Mouse (Mus musculus) liver, embryonic 12.5 days (tissue): ENCODE measurements around the gene Lhx5. TPM values are rescaled to one million over a fixed set of nuclear protein-coding genes. Genes with fewer than 3 reads are reported as not detected.

Experiments
- ATAC-seq: fragments of 200-750 bp; cut with Nextera tagmentation; 2 replicates; pipeline ENCODE4 v1.8.0; 2017; ENCODE audit warnings: moderate number of reproducible peaks, mild to moderate bottlenecking, moderate library complexity
- H3K27ac ChIP-seq: fragments of 300-500 bp; sonication (generic); 2 replicates; pipeline ENCODE4 v1.5.1; 2016; ENCODE audit warnings: mild to moderate bottlenecking
- H3K27me3 ChIP-seq: fragments of 300-500 bp; sonication (generic); replicated peaks from 2 replicates; pipeline ENCODE4 v1.6.1; 2016; ENCODE audit warnings: mild to moderate bottlenecking, moderate library complexity
- H3K36me3 ChIP-seq: fragments of 300-500 bp; sonication (generic); 2 replicates; pipeline ENCODE4 v1.6.1; 2016; ENCODE audit warnings: mild to moderate bottlenecking, moderate library complexity
- H3K4me1 ChIP-seq: fragments of 300-500 bp; sonication (generic); 2 replicates; pipeline ENCODE4 v1.6.1; 2016
- H3K4me2 ChIP-seq: fragments of 300-500 bp; sonication (generic); 2 replicates; pipeline ENCODE4 v1.6.1; 2016; ENCODE audit warnings: mild to moderate bottlenecking, moderate library complexity
- H3K4me3 ChIP-seq: fragments of 300-500 bp; sonication (generic); 2 replicates; pipeline ENCODE4 v1.5.1; 2016; ENCODE audit warnings: mild to moderate bottlenecking, moderate library complexity
- H3K9ac ChIP-seq: fragments of 300-500 bp; sonication (generic); 2 replicates; pipeline ENCODE4 v1.6.1; 2016; ENCODE audit warnings: mild to moderate bottlenecking, moderate library complexity
- H3K9me3 ChIP-seq: fragments of 300-500 bp; sonication (generic); replicated peaks from 2 replicates; pipeline ENCODE4 v1.6.1; 2016; ENCODE audit warnings: mild to moderate bottlenecking, moderate library complexity
- WGBS: fragments of 180-500 bp; shearing (Covaris S2); methylation state at CpG from one replicate; pipeline ENCODE4 v1.1.7; 2016; ENCODE audit not compliant: insufficient replicate concordance; 5-methylcytosine and 5-hydroxymethylcytosine counted together
- polyA plus RNA-seq: library from polyadenylated mRNA; unstranded; fragments of >200 nt; fragmentation: Nextera tagmentation; extraction: Ambion mirVana; gene quantifications from 2 replicates; pipeline ENCODE4 v1.2.1, GENCODE M21; 2016

Gene Lhx5
- polyA plus RNA-seq, 1 experiment from 2014 or later: not detected

- H3K36me3 ChIP-seq: no peaks in the 10 kb centered on the region
- peaks cover 99% of the 10 kb centered on the region for H3K27me3 ChIP-seq
- H3K4me1 ChIP-seq: no peaks in the 10 kb centered on the region
- H3K9ac ChIP-seq: no peak overlapping the region
- 1% methylated on average over 19 of the region's 19 CpGs for WGBS
- H3K9me3 ChIP-seq: no peaks in the 10 kb centered on the region
- no peak overlapping the region for H3K27ac ChIP-seq
- H3K4me3 ChIP-seq: no peak overlapping the region
- ATAC-seq: no peak
- H3K4me2 ChIP-seq: no peak overlapping the region
These were observed 7.5 kb upstream of the Lhx5 start for GRCm38 (mm10) chr5:120424039-120424438.

GRCm38 (mm10) chr5:120424657-120425056 lies 6.8 kb upstream of the Lhx5 start:
- Histone ChIP-seq H3K27me3 (peaks cover 100% of the 10 kb centered on the region), H3K9me3 (no peaks in the 10 kb centered on the region), H3K9ac (no peak overlapping the region), H3K36me3 (no peaks in the 10 kb centered on the region), H3K4me3 (no peak overlapping the region), H3K4me1 (no peaks in the 10 kb centered on the region), H3K4me2 (no peak overlapping the region), H3K27ac (no peak overlapping the region)
- no peak for ATAC-seq
- 5% methylated on average over 11 of the region's 11 CpGs for WGBS

- no peak for ATAC-seq
These were observed 5.8 kb upstream of the Lhx5 start for GRCm38 (mm10) chr5:120425711-120426110.

GRCm38 (mm10) chr5:120426572-120426971 lies 4.9 kb upstream of the Lhx5 start:
- H3K27ac ChIP-seq: no peak overlapping the region
- WGBS: 1% methylated on average over 10 of the region's 10 CpGs
- H3K9ac ChIP-seq: no peak overlapping the region
- ATAC-seq: no peak
- no peaks in the 10 kb centered on the region for H3K9me3 ChIP-seq
- no peak overlapping the region for H3K4me3 ChIP-seq
- H3K4me1 ChIP-seq: no peaks in the 10 kb centered on the region
- no peaks in the 10 kb centered on the region for H3K36me3 ChIP-seq
- H3K4me2 ChIP-seq: no peak overlapping the region
- H3K27me3 ChIP-seq: peaks cover 99% of the 10 kb centered on the region

More at GRCm38 (mm10) chr5:120425711-120426110, 5.8 kb upstream of the Lhx5 start:
- Histone ChIP-seq H3K27ac (no peak overlapping the region), H3K36me3 (no peaks in the 10 kb centered on the region), H3K4me3 (no peak overlapping the region), H3K4me1 (no peaks in the 10 kb centered on the region), H3K4me2 (no peak overlapping the region), H3K27me3 (peaks cover 99% of the 10 kb centered on the region), H3K9ac (no peak overlapping the region), H3K9me3 (no peaks in the 10 kb centered on the region)
- 1% methylated on average over 20 of the region's 20 CpGs for WGBS

GRCm38 (mm10) chr5:120427451-120427938 lies 4.0 kb upstream of the Lhx5 start:
- WGBS: 3% methylated on average over 33 of the region's 33 CpGs
- no peak overlapping the region for H3K4me2 ChIP-seq
- no peak overlapping the region for H3K27ac ChIP-seq
- no peaks in the 10 kb centered on the region for H3K36me3 ChIP-seq
- H3K27me3 ChIP-seq: peaks cover 99% of the 10 kb centered on the region
- no peak overlapping the region for H3K9ac ChIP-seq
- H3K4me3 ChIP-seq: no peak overlapping the region
- ATAC-seq: no peak
- no peaks in the 10 kb centered on the region for H3K9me3 ChIP-seq
- H3K4me1 ChIP-seq: no peaks in the 10 kb centered on the region

- no peak overlapping the region for H3K27ac ChIP-seq
- no peak overlapping the region for H3K4me3 ChIP-seq
- no peaks in the 10 kb centered on the region for H3K4me1 ChIP-seq
- no peak for ATAC-seq
- no peaks in the 10 kb centered on the region for H3K9me3 ChIP-seq
- H3K4me2 ChIP-seq: no peak overlapping the region
- peaks cover 99% of the 10 kb centered on the region for H3K27me3 ChIP-seq
- no peak overlapping the region for H3K9ac ChIP-seq
- WGBS: 5% methylated on average over 21 of the region's 21 CpGs
- no peaks in the 10 kb centered on the region for H3K36me3 ChIP-seq
These were observed 3.2 kb upstream of the Lhx5 start for GRCm38 (mm10) chr5:120428189-120428838.

- H3K4me1 ChIP-seq: no peaks in the 10 kb centered on the region
- H3K36me3 ChIP-seq: no peaks in the 10 kb centered on the region
- WGBS: 9% methylated on average over 6 of the region's 6 CpGs
- H3K4me3 ChIP-seq: no peak overlapping the region
- no peak overlapping the region for H3K4me2 ChIP-seq
- peaks cover 99% of the 10 kb centered on the region for H3K27me3 ChIP-seq
- H3K9me3 ChIP-seq: no peaks in the 10 kb centered on the region
- H3K9ac ChIP-seq: no peak overlapping the region
- no peak for ATAC-seq
- H3K27ac ChIP-seq: no peak overlapping the region
These were observed 2.5 kb upstream of the Lhx5 start for GRCm38 (mm10) chr5:120428990-120429389.

- 6% methylated on average over 6 of the region's 6 CpGs for WGBS
- ATAC-seq: no peak
- Histone ChIP-seq H3K4me1 (no peaks in the 10 kb centered on the region), H3K4me2 (no peak overlapping the region), H3K36me3 (no peaks in the 10 kb centered on the region), H3K9me3 (no peaks in the 10 kb centered on the region), H3K4me3 (no peak overlapping the region), H3K27me3 (peaks cover 99% of the 10 kb centered on the region), H3K9ac (no peak overlapping the region), H3K27ac (no peak overlapping the region)
These were observed 1.8 kb upstream of the Lhx5 start for GRCm38 (mm10) chr5:120429692-120430091.

GRCm38 (mm10) chr5:120431001-120431583 lies 407 bp upstream of the Lhx5 start:
- ATAC-seq: no peak
- Histone ChIP-seq H3K4me2 (no peak overlapping the region), H3K9me3 (no peaks in the 10 kb centered on the region), H3K4me3 (no peak overlapping the region), H3K4me1 (0 out of 2 replicates have a peak, but pooled peaks cover 4% of the 10 kb centered on the region), H3K27me3 (peaks cover 99% of the 10 kb centered on the region), H3K9ac (no peak overlapping the region), H3K27ac (no peak overlapping the region), H3K36me3 (no peaks in the 10 kb centered on the region)
- 4% methylated on average over 30 of the region's 30 CpGs for WGBS

- H3K36me3 ChIP-seq: no peaks in the 10 kb centered on the region
- H3K27ac ChIP-seq: no peak overlapping the region
- H3K9me3 ChIP-seq: no peaks in the 10 kb centered on the region
- 0 out of 2 replicates have a peak, but pooled peaks cover 4% of the 10 kb centered on the region for H3K4me1 ChIP-seq
- no peak for ATAC-seq
- WGBS: 5% methylated on average over 9 of the region's 9 CpGs
- H3K9ac ChIP-seq: no peak overlapping the region
- H3K4me2 ChIP-seq: no peak overlapping the region
- H3K4me3 ChIP-seq: no peak overlapping the region
- peaks cover 99% of the 10 kb centered on the region for H3K27me3 ChIP-seq
These were observed 1.1 kb downstream of the Lhx5 start for GRCm38 (mm10) chr5:120432486-120433015.

GRCm38 (mm10) chr5:120433135-120433760 lies 1.7 kb downstream of the Lhx5 start:
- WGBS: 5% methylated on average over 12 of the region's 13 CpGs
- H3K9me3 ChIP-seq: no peaks in the 10 kb centered on the region
- no peak overlapping the region for H3K27ac ChIP-seq
- H3K36me3 ChIP-seq: no peaks in the 10 kb centered on the region
- no peak overlapping the region for H3K4me2 ChIP-seq
- no peak overlapping the region for H3K4me3 ChIP-seq
- 0 out of 2 replicates have a peak, but pooled peaks cover 9% of the 10 kb centered on the region for H3K4me1 ChIP-seq
- H3K9ac ChIP-seq: no peak overlapping the region
- no peak for ATAC-seq
- peaks cover 99% of the 10 kb centered on the region for H3K27me3 ChIP-seq

- ATAC-seq: no peak
- H3K27ac ChIP-seq: no peak overlapping the region
- no peak overlapping the region for H3K4me3 ChIP-seq
- no peaks in the 10 kb centered on the region for H3K9me3 ChIP-seq
- no peak overlapping the region for H3K4me2 ChIP-seq
- WGBS: 4% methylated on average over 21 of the region's 21 CpGs
- H3K9ac ChIP-seq: no peak overlapping the region
- 0 out of 2 replicates have a peak, but pooled peaks cover 9% of the 10 kb centered on the region for H3K4me1 ChIP-seq
- peaks cover 99% of the 10 kb centered on the region for H3K27me3 ChIP-seq
- H3K36me3 ChIP-seq: no peaks in the 10 kb centered on the region
These were observed 2.8 kb downstream of the Lhx5 start for GRCm38 (mm10) chr5:120434231-120434735.
